Mouse (Mus musculus): ENCODE measurements at regions not wholly inside any gene's neighbourhood (a gene's known extent, or its start where the extent isn't known, plus 50 kb on each side); places are given as distances from the start of the nearest gene placed in this dataset.
"Not testable (repeated sequence)": the region's sequence is repeated elsewhere in the genome, so short reads cannot be mapped to it uniquely, and the experiment has no call there.

DNA sequence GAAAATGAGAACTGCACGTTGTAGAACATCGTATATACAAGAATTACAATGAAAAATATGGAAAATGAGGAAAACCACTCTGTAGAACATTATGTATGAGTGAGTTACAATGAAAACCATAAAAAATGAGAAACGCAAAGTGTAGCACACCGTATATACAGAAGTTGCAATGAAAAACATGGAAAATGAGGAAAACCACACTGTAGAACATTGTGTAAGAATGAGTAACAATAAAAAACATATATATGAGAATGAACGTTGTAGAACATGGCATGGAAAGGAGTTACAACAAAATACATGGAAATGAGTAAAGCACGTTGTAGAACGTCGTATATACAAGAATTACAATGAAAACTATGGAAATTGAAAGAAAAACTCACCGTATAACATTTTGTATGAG, 378.6 kb downstream of the Gm3376 start:
- DNase-seq: peak; percentile 8

DNA sequence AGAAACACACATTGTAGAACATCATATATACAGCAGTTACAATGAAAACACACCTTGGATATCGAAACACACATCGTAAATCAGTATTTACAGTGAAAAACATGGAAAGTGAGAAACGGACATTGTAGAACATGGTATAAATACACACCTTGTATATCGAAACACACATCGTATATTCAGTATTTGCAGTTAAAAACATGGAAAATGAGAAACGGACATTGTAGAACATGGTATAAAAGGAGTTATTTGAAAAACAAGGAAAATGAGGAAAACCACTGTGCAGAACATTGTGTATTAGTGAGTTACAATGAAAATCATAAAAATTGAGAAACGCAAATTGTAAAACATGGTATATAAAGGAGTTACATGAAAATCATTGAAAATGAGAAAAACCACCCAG, 379.2 kb downstream of the Gm3376 start:
- not testable (repeated sequence) for DNase-seq

- DNase-seq: not testable (repeated sequence)
Measured at GRCm38 (mm10) chrY:4152998-4153397, 381.5 kb downstream of the Gm3376 start.

DNA sequence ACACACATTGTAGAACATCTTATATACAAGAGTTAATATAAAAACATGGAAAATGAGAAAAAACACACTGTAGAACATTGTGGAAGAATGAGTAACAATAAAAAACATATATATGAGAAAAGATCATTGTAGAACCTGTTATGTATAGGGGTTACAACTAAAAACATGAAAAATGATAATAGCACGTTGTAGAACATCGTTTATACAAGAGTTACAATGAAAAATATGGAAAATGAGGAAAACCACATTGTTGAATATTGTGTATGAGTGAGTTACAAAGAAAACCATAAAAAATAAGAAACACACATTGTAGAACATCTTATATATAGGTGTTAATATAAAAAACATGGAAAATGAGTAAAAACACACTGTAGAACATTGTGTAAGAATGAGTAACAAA, 388.9 kb downstream of the Gm3376 start:
- DNase-seq: no peak
